Mouse (Mus musculus): ENCODE measurements at regions not wholly inside any gene's neighbourhood (a gene's known extent, or its start where the extent isn't known, plus 50 kb on each side); places are given as distances from the start of the nearest gene placed in this dataset.

GRCm38 (mm10) chr7:71500719-71501118, 149.4 kb upstream of the Gm10295 start:
- no peaks in the 10 kb centered on the region for H3K9me3 ChIP-seq (ENCODE audit: control insufficient read depth)
- WGBS, result 52% methylated on average over 6 of the region's 6 CpGs
- H3K4me1 ChIP-seq (replicated peaks; ENCODE audit: control insufficient read depth, insufficient read depth, low read length), result no peaks in the 10 kb centered on the region
- H3K27ac ChIP-seq (ENCODE audit: low read depth, low read length), result no peak overlapping the region
- no peak for ATAC-seq
- no peak overlapping the region for H3K9ac ChIP-seq (ENCODE audit: low read depth, low read length)
- H3K4me2 ChIP-seq (replicated peaks; ENCODE audit: low read depth), result no peak overlapping the region
- TF ChIP-seq CTCF (IDR thresholded peaks at IDR 0.05; ENCODE audit: low read depth), result no peak
- H3K27me3 ChIP-seq (replicated peaks; ENCODE audit: control insufficient read depth, insufficient read depth, low read length), result no peaks in the 10 kb centered on the region
- H3K4me3 ChIP-seq (ENCODE audit: low read depth, low read length), result no peak overlapping the region
- no peaks in the 10 kb centered on the region for H3K36me3 ChIP-seq (ENCODE audit: control insufficient read depth, insufficient read depth)

DNA sequence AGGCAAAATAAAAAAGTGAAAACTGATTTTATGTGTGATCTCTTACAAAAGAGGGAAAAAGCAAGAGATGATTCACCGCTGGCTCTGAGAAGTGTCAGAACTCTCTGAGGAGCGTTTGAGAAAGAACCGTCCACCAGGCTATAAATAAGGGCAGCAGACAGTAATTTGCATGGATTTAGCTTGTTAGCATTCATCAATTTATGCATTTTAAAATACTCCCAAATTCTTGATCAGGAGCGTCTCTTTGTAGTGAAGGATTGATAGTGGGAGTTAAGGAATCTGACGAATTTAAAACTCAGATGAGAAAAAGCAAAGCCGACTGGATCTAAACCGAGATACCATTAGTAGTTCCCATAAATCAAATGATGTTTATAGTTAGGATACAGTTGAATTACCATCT, 146.8 kb upstream of the Gm10295 start:
- no peak for TF ChIP-seq CTCF (IDR thresholded peaks at IDR 0.05; ENCODE audit: low read depth)
- no peaks in the 10 kb centered on the region for H3K27me3 ChIP-seq (replicated peaks; ENCODE audit: control insufficient read depth, insufficient read depth, low read length)
- H3K9ac ChIP-seq (ENCODE audit: low read depth, low read length), result no peak overlapping the region
- H3K9me3 ChIP-seq (ENCODE audit: control insufficient read depth), result no peaks in the 10 kb centered on the region
- no peaks in the 10 kb centered on the region for H3K4me1 ChIP-seq (replicated peaks; ENCODE audit: control insufficient read depth, insufficient read depth, low read length)
- H3K27ac ChIP-seq (ENCODE audit: low read depth, low read length), result no peak overlapping the region
- 59% methylated on average over 7 of the region's 7 CpGs for WGBS
- no peak overlapping the region for H3K4me3 ChIP-seq (ENCODE audit: low read depth, low read length)
- no peaks in the 10 kb centered on the region for H3K36me3 ChIP-seq (ENCODE audit: control insufficient read depth, insufficient read depth)
- no peak for ATAC-seq
- no peak overlapping the region for H3K4me2 ChIP-seq (replicated peaks; ENCODE audit: low read depth)

- no peak for ATAC-seq
These were observed 139.8 kb upstream of the Gm10295 start for GRCm38 (mm10) chr7:71491128-71491527.

DNA sequence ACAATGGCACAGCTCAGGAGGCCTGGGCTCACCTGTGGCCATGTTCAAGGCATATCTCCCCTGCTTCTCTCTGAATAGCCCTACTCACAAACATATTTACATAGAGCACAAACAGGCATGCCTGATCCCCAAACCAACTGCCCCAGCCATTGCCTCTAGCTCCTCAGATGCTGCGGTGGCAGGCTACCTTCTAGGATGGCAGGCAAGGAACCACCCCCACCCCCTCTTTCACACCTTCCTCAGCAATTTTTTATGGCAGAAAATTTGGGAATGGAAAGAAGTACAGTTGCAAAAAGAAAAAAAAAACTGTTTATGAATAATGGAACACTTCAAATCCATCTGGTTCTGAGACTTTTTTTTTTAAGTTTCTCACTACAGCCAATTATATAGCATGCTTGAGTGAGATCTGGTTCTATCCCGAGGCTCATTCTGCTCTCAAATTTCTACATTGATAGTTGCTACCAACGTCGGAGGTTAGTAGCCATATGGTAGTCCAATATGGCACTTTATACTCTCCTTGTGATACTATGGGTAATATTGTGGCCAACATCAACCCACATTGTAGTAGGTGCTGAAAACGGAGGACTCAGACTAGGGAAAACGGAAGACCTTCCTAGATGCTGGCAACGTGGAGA, 136.8 kb upstream of the Gm10295 start:
- no peak for TF ChIP-seq CTCF (IDR thresholded peaks at IDR 0.05; ENCODE audit: low read depth)
- no peaks in the 10 kb centered on the region for H3K36me3 ChIP-seq (ENCODE audit: control insufficient read depth, insufficient read depth)
- no peak overlapping the region for H3K9ac ChIP-seq (ENCODE audit: low read depth, low read length)
- no peaks in the 10 kb centered on the region for H3K4me1 ChIP-seq (replicated peaks; ENCODE audit: control insufficient read depth, insufficient read depth, low read length)
- no peak for ATAC-seq
- WGBS, result 89% methylated on average over 7 of the region's 7 CpGs
- no peak overlapping the region for H3K4me3 ChIP-seq (ENCODE audit: low read depth, low read length)
- H3K9me3 ChIP-seq (ENCODE audit: control insufficient read depth), result no peaks in the 10 kb centered on the region
- H3K27me3 ChIP-seq (replicated peaks; ENCODE audit: control insufficient read depth, insufficient read depth, low read length), result no peaks in the 10 kb centered on the region
- H3K27ac ChIP-seq (ENCODE audit: low read depth, low read length), result no peak overlapping the region
- H3K4me2 ChIP-seq (replicated peaks; ENCODE audit: low read depth), result no peak overlapping the region

More at GRCm38 (mm10) chr7:71491128-71491527, 139.8 kb upstream of the Gm10295 start:
- no peaks in the 10 kb centered on the region for H3K9me3 ChIP-seq (ENCODE audit: control insufficient read depth)
- no peak for TF ChIP-seq CTCF (IDR thresholded peaks at IDR 0.05; ENCODE audit: low read depth)
- H3K4me1 ChIP-seq (replicated peaks; ENCODE audit: control insufficient read depth, insufficient read depth, low read length), result no peaks in the 10 kb centered on the region
- no peak overlapping the region for H3K27ac ChIP-seq (ENCODE audit: low read depth, low read length)
- no peak overlapping the region for H3K4me3 ChIP-seq (ENCODE audit: low read depth, low read length)
- no peaks in the 10 kb centered on the region for H3K36me3 ChIP-seq (ENCODE audit: control insufficient read depth, insufficient read depth)
- H3K27me3 ChIP-seq (replicated peaks; ENCODE audit: control insufficient read depth, insufficient read depth, low read length), result no peaks in the 10 kb centered on the region
- WGBS, result 69% methylated on average over 4 of the region's 4 CpGs
- H3K9ac ChIP-seq (ENCODE audit: low read depth, low read length), result no peak overlapping the region
- H3K4me2 ChIP-seq (replicated peaks; ENCODE audit: low read depth), result no peak overlapping the region

GRCm38 (mm10) chr7:71475383-71475782, 124.1 kb upstream of the Gm10295 start:
- no peaks in the 10 kb centered on the region for H3K36me3 ChIP-seq (ENCODE audit: control insufficient read depth, insufficient read depth)
- H3K27ac ChIP-seq (ENCODE audit: low read depth, low read length), result no peak overlapping the region
- H3K4me2 ChIP-seq (replicated peaks; ENCODE audit: low read depth), result no peak overlapping the region
- H3K4me3 ChIP-seq (ENCODE audit: low read depth, low read length), result no peak overlapping the region
- ATAC-seq, result no peak
- no peaks in the 10 kb centered on the region for H3K9me3 ChIP-seq (ENCODE audit: control insufficient read depth)
- H3K9ac ChIP-seq (ENCODE audit: low read depth, low read length), result no peak overlapping the region
- no peak for TF ChIP-seq CTCF (IDR thresholded peaks at IDR 0.05; ENCODE audit: low read depth)
- H3K27me3 ChIP-seq (replicated peaks; ENCODE audit: control insufficient read depth, insufficient read depth, low read length), result no peaks in the 10 kb centered on the region
- H3K4me1 ChIP-seq (replicated peaks; ENCODE audit: control insufficient read depth, insufficient read depth, low read length), result no peaks in the 10 kb centered on the region
- 90% methylated on average over 4 of the region's 4 CpGs for WGBS

GRCm38 (mm10) chr7:71472384-71473141, 121.3 kb upstream of the Gm10295 start:
- 45% methylated on average over 12 of the region's 12 CpGs for WGBS

More at GRCm38 (mm10) chr7:71472384-71473141, 121.3 kb upstream of the Gm10295 start:
- Histone ChIP-seq H3K4me1 (replicated peaks; ENCODE audit: control insufficient read depth, insufficient read depth, low read length) (no peaks in the 10 kb centered on the region), H3K27me3 (replicated peaks; ENCODE audit: control insufficient read depth, insufficient read depth, low read length) (no peaks in the 10 kb centered on the region), H3K36me3 (ENCODE audit: control insufficient read depth, insufficient read depth) (no peaks in the 10 kb centered on the region), H3K27ac (ENCODE audit: low read depth, low read length) (no peak overlapping the region), H3K9me3 (ENCODE audit: control insufficient read depth) (no peaks in the 10 kb centered on the region), H3K4me2 (replicated peaks; ENCODE audit: low read depth) (peak overlapping the region; percentile 47; the same call in 1 of the 2 replicates), H3K4me3 (ENCODE audit: low read depth, low read length) (no peak overlapping the region), H3K9ac (ENCODE audit: low read depth, low read length) (no peak overlapping the region)
- TF ChIP-seq CTCF (IDR thresholded peaks at IDR 0.05; ENCODE audit: low read depth), result no peak
- no peak for ATAC-seq
